Mouse (Mus musculus): ENCODE measurements around the gene Zdhhc22. TPM values are rescaled to one million over a fixed set of nuclear protein-coding genes. Genes with fewer than 3 reads are reported as not detected.
A peak's percentile ranks its signal among the peaks of the same experiment; 100 is the strongest.

Zdhhc22 gene
- total and polyA plus RNA-seq, 3 experiments = 0.10 TPM; not detected in 2

DNA sequence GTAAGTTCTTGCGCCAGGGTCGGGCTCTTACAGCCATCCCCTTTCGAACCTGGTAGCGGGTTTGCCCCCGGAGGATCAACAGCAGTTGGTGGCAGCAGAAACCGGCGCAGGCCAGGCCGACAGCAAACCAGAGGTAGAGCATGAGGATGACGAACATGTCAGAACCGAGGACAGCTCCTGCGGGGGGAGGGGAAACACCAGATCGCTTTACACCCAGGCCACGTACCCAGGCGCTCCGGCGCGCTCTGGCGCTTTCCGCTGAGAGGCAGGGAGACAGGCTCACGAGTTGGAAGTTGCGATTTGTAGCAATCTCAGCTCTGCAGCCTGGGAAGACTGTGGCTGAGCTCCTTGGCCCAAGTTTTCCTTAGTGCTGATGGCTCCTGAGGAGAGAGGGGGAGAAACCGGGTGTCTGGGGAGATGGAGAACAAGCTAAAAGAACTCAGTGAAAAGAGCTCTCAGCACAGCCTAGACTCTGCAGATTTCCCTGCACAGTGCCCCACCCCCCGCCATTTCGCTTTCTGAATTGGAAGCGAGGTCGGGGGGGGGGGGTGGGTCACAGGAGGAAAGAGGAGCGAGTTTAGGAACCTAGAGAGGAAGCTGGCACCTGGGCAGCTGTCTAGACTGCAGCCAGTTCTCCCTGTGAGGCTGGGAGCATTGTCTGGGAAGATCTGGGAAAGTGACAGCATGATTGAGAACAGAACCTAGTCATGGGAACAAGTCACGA lies 6.6 kb downstream of the Zdhhc22 start:
- TF ChIP-seq POLR2A (IDR thresholded peaks at IDR 0.05; ENCODE audit: control insufficient read depth in 1 of 2, insufficient read depth in 1 of 2, low read depth in 1 of 2, low read length in 2 of 2, poor library complexity in 1 of 2) (no peak), POLR2AphosphoS5 (IDR thresholded peaks at IDR 0.05; ENCODE audit: borderline replicate concordance, low read depth, low read length) (no peak), ZMIZ1 (IDR thresholded peaks at IDR 0.05; ENCODE audit: low read depth, low read length) (no peak), POLR2AphosphoS2 (IDR thresholded peaks at IDR 0.05; ENCODE audit: low read length) (no peak), ELF1 (IDR thresholded peaks at IDR 0.05; ENCODE audit: low read depth, low read length) (no peak), MYC (IDR thresholded peaks at IDR 0.05; ENCODE audit: low read depth, low read length) (no peak), ZNF384 (IDR thresholded peaks at IDR 0.05; ENCODE audit: low read depth, low read length) (no peak), MYB (IDR thresholded peaks at IDR 0.05; ENCODE audit: low read depth, low read length) (no peak), NRF1 (IDR thresholded peaks at IDR 0.05; ENCODE audit: insufficient read depth, low read depth, low read length, poor library complexity, severe bottlenecking) (no peak), ZC3H11A (IDR thresholded peaks at IDR 0.05; ENCODE audit: low read depth, low read length) (no peak), CTCF (IDR thresholded peaks at IDR 0.05 in 2 of 3, conservative IDR thresholded peaks at IDR 0.05 in 1 of 3; ENCODE audit: control insufficient read depth in 1 of 3, insufficient read depth in 1 of 3, low read depth in 2 of 3, low read length in 3 of 3, poor library complexity in 1 of 3, severe bottlenecking in 1 of 3) (no peak), ETS1 (IDR thresholded peaks at IDR 0.05; ENCODE audit: low read depth, low read length) (no peak), CHD1 (IDR thresholded peaks at IDR 0.05; ENCODE audit: low read depth, low read length) (no peak), GABPA (IDR thresholded peaks at IDR 0.05; ENCODE audit: low read depth, low read length) (no peak)
- H3K27ac ChIP-seq (ENCODE audit: control insufficient read depth, low read depth, low read length) = no peak overlapping the region
- H3K36me3 ChIP-seq (ENCODE audit: control insufficient read depth in 1 of 2, insufficient read depth in 2 of 2, low read length in 2 of 2) = no peaks in the 10 kb centered on the region
- H3K4me3 ChIP-seq (ENCODE audit: control insufficient read depth in 1 of 2, insufficient read depth in 1 of 2, low read depth in 2 of 2, low read length in 2 of 2) = no peak overlapping the region
- no peak overlapping the region for H3K9ac ChIP-seq (ENCODE audit: control insufficient read depth, low read depth, low read length, poor library complexity, severe bottlenecking)
- no peaks in the 10 kb centered on the region for H3K9me3 ChIP-seq (replicated peaks; ENCODE audit: insufficient read depth, low read length)
- no peaks in the 10 kb centered on the region for H3K4me1 ChIP-seq (ENCODE audit: control insufficient read depth in 1 of 2, insufficient read depth in 2 of 2, low read length in 2 of 2)
- DNase-seq (ENCODE audit: low read depth, low spot score) = peak; percentile 45
- no peaks in the 10 kb centered on the region for H3K79me2 ChIP-seq (ENCODE audit: control insufficient read depth, insufficient read depth, low read length, poor library complexity)
- no peaks in the 10 kb centered on the region; a peak in 1 of 4 replicates for H3K27me3 ChIP-seq (ENCODE audit: control insufficient read depth in 1 of 2, insufficient read depth in 2 of 2, low read length in 2 of 2)

GRCm38 (mm10) chr12:86981180-86981579 lies 9.1 kb downstream of the Zdhhc22 start:
- H3K36me3 ChIP-seq (ENCODE audit: control insufficient read depth in 1 of 2, insufficient read depth in 2 of 2, low read length in 2 of 2) = no peaks in the 10 kb centered on the region
- no peaks in the 10 kb centered on the region; a peak in 1 of 4 replicates for H3K27me3 ChIP-seq (ENCODE audit: control insufficient read depth in 1 of 2, insufficient read depth in 2 of 2, low read length in 2 of 2)
- H3K9me3 ChIP-seq (replicated peaks; ENCODE audit: insufficient read depth, low read length) = no peaks in the 10 kb centered on the region

More at GRCm38 (mm10) chr12:86981180-86981579, 9.1 kb downstream of the Zdhhc22 start:
- Histone ChIP-seq H3K9ac (ENCODE audit: control insufficient read depth, low read depth, low read length, poor library complexity, severe bottlenecking) (no peak overlapping the region), H3K4me3 (ENCODE audit: control insufficient read depth in 1 of 2, insufficient read depth in 1 of 2, low read depth in 2 of 2, low read length in 2 of 2) (no peak overlapping the region), H3K27ac (ENCODE audit: control insufficient read depth, low read depth, low read length) (no peak overlapping the region), H3K79me2 (ENCODE audit: control insufficient read depth, insufficient read depth, low read length, poor library complexity) (no peaks in the 10 kb centered on the region), H3K4me1 (ENCODE audit: control insufficient read depth in 1 of 2, insufficient read depth in 2 of 2, low read length in 2 of 2) (peaks cover 0 to 3% of the 10 kb centered on the region in 2 experiments; a peak in 1 of 4 replicates)
- DNase-seq (ENCODE audit: low read depth, low spot score) = peak; percentile 44
- peak; percentile 66 to 85 (median 84) for TF ChIP-seq CTCF (IDR thresholded peaks at IDR 0.05 in 2 of 3, conservative IDR thresholded peaks at IDR 0.05 in 1 of 3; ENCODE audit: control insufficient read depth in 1 of 3, insufficient read depth in 1 of 3, low read depth in 2 of 3, low read length in 3 of 3, poor library complexity in 1 of 3, severe bottlenecking in 1 of 3)
- peak; percentile 38; the same call in 1 of the 2 replicates for TF ChIP-seq SMC3 (IDR thresholded peaks at IDR 0.05; ENCODE audit: low read depth, low read length)
- peak; percentile 46 for TF ChIP-seq RAD21 (IDR thresholded peaks at IDR 0.05; ENCODE audit: low read depth, low read length)
- no peak for TF ChIP-seq TBP (IDR thresholded peaks at IDR 0.05; ENCODE audit: low read depth, low read length)
